Mouse (Mus musculus): ENCODE measurements around the gene Olfr1029. TPM values are rescaled to one million over a fixed set of nuclear protein-coding genes. Genes with fewer than 3 reads are reported as not detected.
"Not testable (repeated sequence)": the region's sequence is repeated elsewhere in the genome, so short reads cannot be mapped to it uniquely, and the experiment has no call there.

Olfr1029 gene
- total RNA-seq (2021): not detected
- long read RNA-seq, experiment 1: 0 reads
- long read RNA-seq, experiment 2: 0 reads

GRCm38 (mm10) chr2:85973595-85973994 lies at the start of gene Olfr1029:
TSS of gene Olfr1029 (plus strand) at chr2:85973895.
- DNase-seq (ENCODE audit: low spot score in 2 of 2): no peak

- no peak for DNase-seq (ENCODE audit: low spot score in 2 of 2)
These were observed 23.6 kb upstream of the Olfr1029 start, which contains the start of gene Olfr1028 for GRCm38 (mm10) chr2:85950137-85950536. TSS of gene Olfr1028 (plus strand) at chr2:85950437.

- DNase-seq (ENCODE audit: low spot score in 2 of 2): no peak
These were observed 5.3 kb downstream of the Olfr1029 start, which contains the start of gene Olfr1030 for GRCm38 (mm10) chr2:85978976-85979375. TSS of gene Olfr1030 (plus strand) at chr2:85979276.

- no peak for DNase-seq (ENCODE audit: low spot score in 2 of 2)
These were observed 16.3 kb downstream of the Olfr1029 start, which contains the start of gene Olfr1031 for GRCm38 (mm10) chr2:85990004-85990403. TSS of gene Olfr1031 (plus strand) at chr2:85990304.

- no peak for DNase-seq (ENCODE audit: low spot score in 2 of 2)
These were observed 31.5 kb downstream of the Olfr1029 start, which contains the start of gene Olfr1032 for GRCm38 (mm10) chr2:86005240-86005639. TSS of gene Olfr1032 (plus strand) at chr2:86005540.

- DNase-seq (ENCODE audit: low spot score in 2 of 2): not testable (repeated sequence)
These were observed 46.7 kb downstream of the Olfr1029 start, which contains the start of gene Olfr1033 for GRCm38 (mm10) chr2:86020406-86020805. TSS of gene Olfr1033 (plus strand) at chr2:86020633.

GRCm38 (mm10) chr2:86021518-86021917 lies 47.8 kb downstream of the Olfr1029 start:
- DNase-seq (ENCODE audit: low spot score in 2 of 2): not testable (repeated sequence)

Other genes starting within 250 kb of the Olfr1029 start
- not detected for gene Olfr1012, start 211.1 kb upstream of the Olfr1029 start, total RNA-seq (2021)
- gene Olfr1013, start 206.8 kb upstream of the Olfr1029 start, total RNA-seq (2021): not detected
- not detected for gene Olfr1014, start 201.2 kb upstream of the Olfr1029 start, total RNA-seq (2021)
- gene Olfr1015, start 191.9 kb upstream of the Olfr1029 start, total RNA-seq (2021): not detected
- not detected for gene Olfr1016, start 171.4 kb upstream of the Olfr1029 start, total RNA-seq (2021)
- gene Olfr1018, start 155.4 kb upstream of the Olfr1029 start, total RNA-seq (2021): not detected
- not detected for gene Olfr1019, start 128.4 kb upstream of the Olfr1029 start, total RNA-seq (2021)
- gene Olfr1020, start 126.9 kb upstream of the Olfr1029 start, total RNA-seq (2021): not detected
- not detected for gene Olfr1022, start 105.3 kb upstream of the Olfr1029 start, total RNA-seq (2021)
- not detected for gene Olfr1023, start 88.3 kb upstream of the Olfr1029 start, total RNA-seq (2021)
- gene Olfr1024, start 68.8 kb upstream of the Olfr1029 start, total RNA-seq (2021): not detected
- not detected for gene Olfr1025-ps1, start 58.7 kb upstream of the Olfr1029 start, total RNA-seq (2021)
- gene Olfr1026, start 52.3 kb upstream of the Olfr1029 start, total RNA-seq (2021): not detected
- gene Olfr1028, start 23.5 kb upstream of the Olfr1029 start, total RNA-seq (2021): not detected
- not detected for gene Olfr1030, start 5.4 kb downstream of the Olfr1029 start, total RNA-seq (2021)
- gene Olfr1031, start 16.4 kb downstream of the Olfr1029 start, total RNA-seq (2021): not detected
- not detected for gene Olfr1032, start 31.6 kb downstream of the Olfr1029 start, total RNA-seq (2021)
- not detected for gene Olfr1033, start 46.7 kb downstream of the Olfr1029 start, total RNA-seq (2021)
- gene Olfr1034, start 72.0 kb downstream of the Olfr1029 start, total RNA-seq (2021): not detected
- gene Olfr1036, start 100.1 kb downstream of the Olfr1029 start, total RNA-seq (2021): not detected
- gene Olfr1037, start 113.5 kb downstream of the Olfr1029 start, total RNA-seq (2021): not detected
- gene Olfr1039, start 162.0 kb downstream of the Olfr1029 start, total RNA-seq (2021): not detected
- gene Olfr1040, start 172.8 kb downstream of the Olfr1029 start, total RNA-seq (2021): not detected
- not detected for gene Olfr1042, start 187.9 kb downstream of the Olfr1029 start, total RNA-seq (2021)
- gene Olfr1043, start 193.6 kb downstream of the Olfr1029 start, total RNA-seq (2021): not detected
- not detected for gene Olfr1044, start 203.9 kb downstream of the Olfr1029 start, total RNA-seq (2021)
- not detected for gene Olfr52, start 211.8 kb downstream of the Olfr1029 start, total RNA-seq (2021)
- not detected for gene Olfr1045, start 229.1 kb downstream of the Olfr1029 start, total RNA-seq (2021)
- not detected for gene Olfr1046, start 245.4 kb downstream of the Olfr1029 start, total RNA-seq (2021)